Mouse (Mus musculus) heart, adult 2 months (tissue): ENCODE measurements around the gene Nsun3. TPM values are rescaled to one million over a fixed set of nuclear protein-coding genes. Genes with fewer than 3 reads are reported as not detected.

Source experiments
- DNase-seq, 2 experiments: peaks; one replicate each; pipeline ENCODE4 v3.0.0; 2021
- H3K27ac ChIP-seq: fragments of 200-600 bp; 2 replicates; pipeline ENCODE4 v1.8.1; 2022
- H3K27me3 ChIP-seq: fragments of 200-500 bp; 2 replicates; pipeline ENCODE4 v1.6.1; 2012; ENCODE audit warnings: mild to moderate bottlenecking, low read length, inconsistent platforms, mixed read lengths; ENCODE audit not compliant: control insufficient read depth, insufficient read depth
- H3K36me3 ChIP-seq: fragments of 200-500 bp; 2 replicates; pipeline ENCODE4 v1.6.1; 2012; ENCODE audit warnings: low read length, inconsistent platforms; ENCODE audit not compliant: control insufficient read depth, insufficient read depth
- H3K4me1 ChIP-seq: fragments of 200-500 bp; 2 replicates; pipeline ENCODE4 v1.6.1; 2011; ENCODE audit warnings: low read length; ENCODE audit not compliant: control insufficient read depth, insufficient read depth
- H3K4me3 ChIP-seq: fragments of 200-600 bp; 2 replicates; pipeline ENCODE4 v1.8.1; 2022
- H3K79me2 ChIP-seq: fragments of 200-500 bp; replicated peaks from 2 replicates; pipeline ENCODE4 v1.6.1; 2012; ENCODE audit warnings: mild to moderate bottlenecking, inconsistent platforms, low read length, moderate library complexity, mixed read lengths; ENCODE audit not compliant: control insufficient read depth, insufficient read depth
- H3K9ac ChIP-seq: fragments of 200-500 bp; 2 replicates; pipeline ENCODE4 v1.6.1; 2012; ENCODE audit warnings: low read depth, mild to moderate bottlenecking, control low read depth, inconsistent platforms, low read length, mixed read lengths
- CTCF ChIP-seq: fragments of 200-600 bp; IDR thresholded peaks from 2 replicates; pipeline ENCODE4 v1.8.1; 2022; ENCODE audit warnings: antibody characterized with exemption, mild to moderate bottlenecking, moderate library complexity
- EP300 ChIP-seq: fragments of 200-500 bp; IDR thresholded peaks from 2 replicates; pipeline ENCODE4 v1.6.1; 2011; ENCODE audit warnings: low read depth, low read length, control low read depth; ENCODE audit not compliant: insufficient read depth
- POLR2A ChIP-seq: fragments of 200-500 bp; IDR thresholded peaks from 2 replicates; pipeline ENCODE4 v1.6.1; 2011; ENCODE audit warnings: mild to moderate bottlenecking, low read depth, low read length, control low read depth; ENCODE audit not compliant: insufficient read depth
- WGBS: fragments of 180-500 bp; shearing (Covaris S2); methylation state at CpG from one replicate; pipeline ENCODE4 v1.1.7; 2018; 5-methylcytosine and 5-hydroxymethylcytosine counted together
- intact Hi-C: fragments of 180-260 bp; cut with DNase I; formaldehyde crosslinking; loops from one replicate; pipeline ENCODE4 v1.15.1; 2025
- long read RNA-seq: library from polyadenylated mRNA; stranded (forward); transcript quantifications from one replicate; pipeline ENCODE4 v2.0.0, GENCODE M21; 2021
- polyA plus RNA-seq: library from polyadenylated mRNA; depleted of rRNA; stranded (reverse); fragments of >200 nt; gene quantifications from 2 replicates; pipeline ENCODE4 v1.2.3, GENCODE M21; 2012; rRNA removed
- total RNA-seq, 2 experiments: library from RNA; stranded (reverse); gene quantifications; 2 replicates each; pipeline ENCODE4 v1.2.3; 2021

The Nsun3 gene
- total RNA-seq = 1 to 10 TPM; 3.7 to 5.3 TPM
- polyA plus RNA-seq = 3.0 and 5.7 TPM in 2 replicates
- long read RNA-seq, partial matches to known transcripts = 0 of 2 reads
- long read RNA-seq, other reads (novel, unspliced or antisense) = 0 of 2 reads

DNA sequence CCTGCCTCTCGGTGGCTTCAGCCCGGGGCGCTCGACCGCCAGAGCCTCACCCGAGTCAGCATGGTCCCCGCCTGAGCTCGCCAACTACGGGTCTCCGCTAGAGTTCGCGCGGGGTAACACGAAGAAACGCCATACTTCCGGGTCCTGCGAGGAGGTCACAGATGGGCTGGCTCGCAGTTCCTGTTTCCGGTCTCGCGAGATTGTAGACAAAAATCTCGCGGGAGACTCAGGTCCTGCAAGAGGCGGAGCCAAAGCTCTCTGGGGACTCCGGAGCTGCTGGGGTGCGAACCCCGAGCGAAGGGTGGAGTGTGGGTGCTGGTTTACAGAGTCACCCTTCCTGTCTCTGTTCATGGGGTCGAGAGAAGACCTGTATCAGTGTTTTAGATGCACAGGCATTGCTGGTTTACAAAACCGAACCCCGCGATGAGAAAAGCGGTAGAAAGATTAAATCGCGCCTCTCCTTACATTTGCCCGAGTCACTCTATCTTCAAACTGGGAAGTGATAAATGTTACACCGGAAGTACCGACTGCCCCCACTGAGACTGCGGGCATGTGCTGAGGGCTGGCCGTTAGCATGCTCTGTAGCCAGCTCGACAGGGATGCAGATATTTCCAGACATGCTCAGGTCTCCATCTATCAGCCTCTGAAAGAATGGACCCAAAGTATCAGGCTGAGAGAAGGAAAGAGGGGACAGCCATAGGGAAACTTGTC, at the start of gene Nsun3:
Gene Nsun3, minus strand, starts transcription at position 198 of the 711 bp plus-strand sequence.
- H3K79me2 ChIP-seq = no peaks in the 10 kb centered on the region
- no peak for TF ChIP-seq CTCF
- TF ChIP-seq POLR2A = peak; percentile 98
- TF ChIP-seq EP300 = peak; percentile 76; the same call in 1 of the 2 replicates
- H3K27me3 ChIP-seq = no peaks in the 10 kb centered on the region
- H3K4me1 ChIP-seq = peaks cover 5% of the 10 kb centered on the region
- H3K9ac ChIP-seq = peak within 1 kb of the TSS; percentile 99
- peak within 1 kb of the TSS; percentile 92 for H3K27ac ChIP-seq
- WGBS = 2% methylated on average over 41 of the region's 41 CpGs
- intact Hi-C loops = loop anchor here (1.0 to 2.0 kb wide), 2 partner anchors 61 to 68 kb away; partner anchors contain the start of genes Arl13b and Pros1
- peak within 1 kb of the TSS; percentile 63 for H3K4me3 ChIP-seq
- peaks cover 3% of the 10 kb centered on the region; the same call in 1 of the 2 replicates for H3K36me3 ChIP-seq
- peak; percentile 89 to 95 for DNase-seq

DNA sequence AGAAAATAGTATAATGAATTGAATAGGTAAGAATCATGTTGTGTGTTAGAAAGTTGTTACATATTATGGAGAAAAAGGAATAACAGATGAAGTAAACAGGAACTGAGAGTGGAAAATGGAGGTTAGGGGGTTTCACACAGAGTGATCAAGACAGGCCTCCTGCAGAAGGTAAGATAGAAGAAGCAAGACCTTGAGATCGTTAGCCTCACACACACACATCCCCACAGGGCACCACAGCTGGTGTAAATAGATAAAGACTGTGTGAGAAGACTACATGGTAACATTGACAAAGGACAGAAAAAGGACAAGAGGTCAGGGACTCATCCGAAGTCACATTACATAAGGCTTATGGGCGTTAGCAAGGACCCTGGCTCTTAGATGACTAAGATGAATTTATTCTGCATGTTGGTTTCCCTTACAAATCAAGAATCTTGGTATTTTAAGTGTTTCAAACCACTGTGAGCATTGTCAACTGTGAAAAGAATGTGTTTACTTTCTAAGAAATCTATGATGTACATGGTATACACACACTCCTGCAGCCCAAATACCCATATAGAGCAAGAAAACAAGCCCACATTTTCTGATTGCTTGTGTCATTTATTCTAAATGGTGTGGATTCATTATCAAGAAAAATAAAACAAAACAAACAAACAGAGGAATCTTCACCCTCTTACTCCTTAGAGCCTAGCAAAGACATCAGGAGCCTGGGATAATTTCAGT, 47.6 kb upstream of the Nsun3 start:
- H3K27me3 ChIP-seq = no peaks in the 10 kb centered on the region
- TF ChIP-seq CTCF (no peak), POLR2A (no peak), EP300 (no peak)
- H3K4me3 ChIP-seq = no peak overlapping the region
- 52% methylated on average over 3 of the region's 3 CpGs for WGBS
- no peaks in the 10 kb centered on the region for H3K36me3 ChIP-seq
- no peaks in the 10 kb centered on the region; the same call in 1 of the 2 replicates for H3K79me2 ChIP-seq
- DNase-seq = no peak
- H3K27ac ChIP-seq = no peak overlapping the region
- intact Hi-C loops = no loop called here
- peaks cover 3% of the 10 kb centered on the region; the same call in 1 of the 2 replicates for H3K4me1 ChIP-seq
- H3K9ac ChIP-seq = no peak overlapping the region

DNA sequence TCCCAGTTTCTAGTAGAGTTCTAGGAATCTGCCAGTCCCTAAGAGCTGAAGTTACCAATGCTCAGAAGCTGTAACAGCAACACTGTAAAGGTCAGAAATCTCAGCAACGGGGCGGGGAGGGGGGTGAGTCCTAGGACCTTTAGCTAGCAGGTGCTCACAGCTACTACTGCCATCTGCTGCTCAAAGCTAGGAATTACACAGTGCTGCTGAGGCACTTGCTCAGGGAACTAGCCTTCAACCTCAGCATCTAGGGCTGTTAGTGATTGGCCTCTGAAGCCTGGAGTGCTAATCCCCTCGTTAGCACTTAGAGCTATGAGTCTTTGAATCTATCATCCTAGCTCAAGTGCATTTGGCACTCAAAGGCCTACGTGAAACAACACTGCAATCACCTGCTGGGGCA, 45.9 kb upstream of the Nsun3 start:
- H3K27me3 ChIP-seq = no peaks in the 10 kb centered on the region
- H3K79me2 ChIP-seq = no peaks in the 10 kb centered on the region; the same call in 1 of the 2 replicates
- intact Hi-C loops = no loop called here
- H3K9ac ChIP-seq = no peak overlapping the region
- DNase-seq = peak; percentile 24 to 37
- H3K4me3 ChIP-seq = no peak overlapping the region
- 21% methylated on average over 4 of the region's 4 CpGs for WGBS
- H3K36me3 ChIP-seq = no peaks in the 10 kb centered on the region
- H3K4me1 ChIP-seq = peaks cover 3% of the 10 kb centered on the region; the same call in 1 of the 2 replicates
- TF ChIP-seq CTCF (peak; percentile 93), POLR2A (no peak)
- no peak overlapping the region for H3K27ac ChIP-seq

DNA sequence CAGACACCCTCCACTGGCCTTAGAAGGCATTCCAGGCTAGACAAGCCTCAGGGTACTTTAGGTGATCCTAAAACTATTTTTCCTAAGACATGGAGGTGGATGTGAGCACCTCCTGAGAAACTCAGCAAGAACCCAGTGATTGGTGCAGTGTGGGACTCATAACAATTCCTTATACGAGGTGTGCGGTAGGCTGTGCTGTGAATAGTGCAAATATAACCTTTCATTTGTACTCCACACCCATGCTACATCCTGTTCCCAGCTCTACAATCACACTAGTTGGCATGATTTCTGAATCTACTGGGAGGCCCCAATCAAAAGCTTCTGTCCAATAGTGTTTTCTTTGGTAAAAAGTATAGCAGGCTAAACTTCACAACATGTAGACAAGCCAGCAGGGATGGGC, 45.4 kb upstream of the Nsun3 start:
- Histone ChIP-seq H3K36me3 (no peaks in the 10 kb centered on the region), H3K27ac (peak overlapping the region; percentile 33; the same call in 1 of the 2 replicates), H3K9ac (no peak overlapping the region), H3K79me2 (no peaks in the 10 kb centered on the region), H3K4me3 (no peak overlapping the region), H3K27me3 (no peaks in the 10 kb centered on the region), H3K4me1 (peaks cover 3% of the 10 kb centered on the region; the same call in 1 of the 2 replicates)
- WGBS = 44% methylated on average over 2 of the region's 2 CpGs
- intact Hi-C loops = no loop called here
- no peak for DNase-seq
- TF ChIP-seq EP300 = no peak
- no peak for TF ChIP-seq CTCF

DNA sequence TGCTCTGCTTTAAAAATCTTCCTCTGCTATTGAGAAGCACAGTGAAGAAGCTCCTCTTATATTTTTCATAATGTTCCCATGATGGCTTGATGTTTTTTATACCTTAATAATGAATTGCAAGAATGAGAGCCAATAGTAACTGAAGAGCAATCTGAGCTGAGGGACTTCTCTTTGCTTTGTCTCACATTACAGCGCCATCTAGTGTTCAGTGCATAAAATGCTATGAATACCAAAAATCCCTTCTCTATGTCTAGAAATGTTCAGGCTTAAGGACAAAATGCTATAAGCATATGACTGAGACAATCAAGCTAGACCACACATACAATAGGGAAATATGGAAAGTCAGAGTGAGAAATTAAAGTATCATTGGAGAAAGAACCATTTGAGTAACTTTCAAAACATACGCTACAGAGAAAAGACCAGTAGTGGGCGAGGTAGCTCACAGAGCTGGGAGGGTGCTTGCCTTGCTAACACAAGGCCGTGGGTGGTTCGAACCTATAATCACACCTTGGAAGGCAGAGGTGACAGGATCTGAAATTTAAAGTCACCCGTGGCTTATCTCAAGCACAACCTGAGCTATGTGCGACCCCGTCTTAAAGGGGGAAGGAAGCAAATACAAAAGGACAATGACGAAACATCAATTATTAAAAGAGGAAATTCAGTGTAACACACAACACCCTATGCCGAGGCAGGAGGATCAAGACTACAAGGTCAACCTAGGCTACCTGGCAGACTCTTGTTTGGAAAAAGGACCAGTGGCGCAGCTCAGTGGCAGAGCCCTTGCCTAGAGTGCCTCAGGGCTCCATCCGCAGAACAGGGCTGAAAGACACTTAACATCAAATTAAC, 39.8 kb upstream of the Nsun3 start:
- H3K79me2 ChIP-seq = no peaks in the 10 kb centered on the region
- DNase-seq = no peak
- intact Hi-C loops = loop anchor here (2.0 kb wide), 1 partner anchor 44 kb away; no protein-coding TSS in a partner anchor
- TF ChIP-seq CTCF = peak; percentile 91
- no peak for TF ChIP-seq POLR2A
- no peaks in the 10 kb centered on the region for H3K36me3 ChIP-seq
- no peak overlapping the region for H3K4me3 ChIP-seq
- no peaks in the 10 kb centered on the region for H3K4me1 ChIP-seq
- 62% methylated on average over 12 of the region's 12 CpGs for WGBS
- H3K27ac ChIP-seq = no peak overlapping the region
- no peaks in the 10 kb centered on the region for H3K27me3 ChIP-seq
- no peak overlapping the region for H3K9ac ChIP-seq
